ENCODE assay signal across 22 mouse cellular contexts in genomic region chr3:41151989-41152388, GRCm38 (mm10).
"Had no signal": no experiment of that assay in that cellular context is flagged by ENCODE, and none has a peak within 500 bp of the region (broad histone marks: within the 10 kb centered on the region; RNA-seq: fewer than 3 reads in every experiment).

No protein-coding gene starts in this region.

- H3K27ac ChIP-seq: limb, embryonic 12.5 days; limb, embryonic 15.5 days; liver, embryonic 14.5 days; macrophage; midbrain, embryonic 12.5 days; midbrain, embryonic 15.5 days; neural tube, embryonic 13.5 days; stomach, embryonic 15.5 days had no signal

- H3K27me3 ChIP-seq: limb, embryonic 12.5 days; limb, embryonic 15.5 days; midbrain, embryonic 12.5 days; midbrain, embryonic 15.5 days; neural tube, embryonic 13.5 days; stomach, embryonic 15.5 days had no signal

- DNase-seq: kidney, adult 8-10 months; kidney, postnatal 14 days; kidney, postnatal 4 days; left cerebral cortex, postnatal 4 days; liver, postnatal 0 days; lung, embryonic 14.5 days; retina, postnatal 1 day; right cerebral cortex, postnatal 25 days; spleen, adult 18-20 months; thymus, adult 18-20 months; thymus, postnatal 36 days had no signal

- H3K36me3 ChIP-seq: limb, embryonic 12.5 days; limb, embryonic 15.5 days; midbrain, embryonic 12.5 days; midbrain, embryonic 15.5 days; neural tube, embryonic 13.5 days; stomach, embryonic 15.5 days had no signal

- H3K4me3 ChIP-seq: limb, embryonic 12.5 days; limb, embryonic 15.5 days; midbrain, embryonic 12.5 days; midbrain, embryonic 15.5 days; myocyte; neural tube, embryonic 13.5 days; stomach, embryonic 15.5 days had no signal

- H3K4me1 ChIP-seq: limb, embryonic 12.5 days; limb, embryonic 15.5 days; midbrain, embryonic 12.5 days; neural tube, embryonic 13.5 days; stomach, embryonic 15.5 days had no signal

- H3K4me2 ChIP-seq: limb, embryonic 12.5 days; limb, embryonic 15.5 days; liver, embryonic 11.5 days; lung, embryonic 14.5 days; midbrain, embryonic 12.5 days; midbrain, embryonic 15.5 days; neural tube, embryonic 13.5 days; stomach, embryonic 15.5 days had no signal

- H3K9me3 ChIP-seq: limb, embryonic 12.5 days; limb, embryonic 15.5 days; midbrain, embryonic 12.5 days; midbrain, embryonic 15.5 days; neural tube, embryonic 13.5 days; stomach, embryonic 15.5 days had no signal

- ATAC-seq: liver, postnatal 0 days; lung, postnatal 0 days; midbrain, embryonic 15.5 days had no signal

- H3K9ac ChIP-seq: limb, embryonic 12.5 days; limb, embryonic 15.5 days; liver, embryonic 14.5 days; liver, postnatal 0 days; lung, embryonic 14.5 days; midbrain, embryonic 12.5 days; midbrain, embryonic 15.5 days; neural tube, embryonic 13.5 days; stomach, embryonic 15.5 days had no signal
